Mouse (Mus musculus): ENCODE data around the gene Ralgps1. TPM values are rescaled to one million over a fixed set of nuclear protein-coding genes. Genes with fewer than 3 reads are reported as not detected.

Ralgps1 gene
- total and polyA plus RNA-seq, 3 experiments, result 0.89 to 2.6 TPM; not detected in 1

DNA sequence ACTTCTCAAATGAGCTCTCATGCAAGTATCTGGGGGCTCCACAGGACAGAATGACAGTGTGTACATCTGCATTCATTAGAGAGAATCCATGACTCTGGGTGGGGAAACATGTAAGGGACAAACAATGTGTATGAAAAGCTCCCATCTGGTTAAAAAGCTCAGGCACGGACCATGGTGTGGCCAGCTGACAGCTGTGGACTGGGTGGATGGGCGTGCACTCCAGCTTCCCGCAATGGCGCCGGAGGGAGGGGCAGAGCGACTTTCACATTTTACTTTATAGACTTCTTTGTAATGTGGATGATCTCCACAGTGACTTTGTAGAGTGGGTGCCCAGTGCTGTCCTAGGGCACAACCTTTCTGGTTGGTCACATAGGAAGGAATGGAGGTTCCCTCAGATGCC, 118.5 kb downstream of the Ralgps1 start:
- H3K9ac ChIP-seq (ENCODE audit: control insufficient read depth, low read depth, low read length, poor library complexity, severe bottlenecking), result no peak overlapping the region
- TF ChIP-seq CHD2 (IDR thresholded peaks at IDR 0.05; ENCODE audit: low read length) (no peak), TBP (IDR thresholded peaks at IDR 0.05; ENCODE audit: low read depth, low read length) (no peak), USF2 (IDR thresholded peaks at IDR 0.05; ENCODE audit: borderline replicate concordance in 1 of 2, insufficient read depth in 1 of 2, low read depth in 1 of 2, low read length in 2 of 2) (no peak), ETS1 (IDR thresholded peaks at IDR 0.05; ENCODE audit: low read depth, low read length) (no peak), RCOR1 (IDR thresholded peaks at IDR 0.05; ENCODE audit: low read depth, low read length) (no peak), MYC (IDR thresholded peaks at IDR 0.05; ENCODE audit: low read depth, low read length) (no peak), MYB (IDR thresholded peaks at IDR 0.05; ENCODE audit: low read depth, low read length) (no peak), POLR2A (IDR thresholded peaks at IDR 0.05; ENCODE audit: control insufficient read depth in 1 of 2, insufficient read depth in 1 of 2, low read depth in 1 of 2, low read length in 2 of 2, poor library complexity in 1 of 2) (no peak), MAX (IDR thresholded peaks at IDR 0.05; ENCODE audit: low read length) (no peak), TAL1 (IDR thresholded peaks at IDR 0.05; ENCODE audit: low read length) (no peak), MAFK (IDR thresholded peaks at IDR 0.05; ENCODE audit: borderline replicate concordance, low read depth, low read length) (no peak), ZNF384 (IDR thresholded peaks at IDR 0.05; ENCODE audit: low read depth, low read length) (no peak), CTCF (IDR thresholded peaks at IDR 0.05 in 2 of 3, conservative IDR thresholded peaks at IDR 0.05 in 1 of 3; ENCODE audit: control insufficient read depth in 1 of 3, insufficient read depth in 1 of 3, low read depth in 2 of 3, low read length in 3 of 3, poor library complexity in 1 of 3, severe bottlenecking in 1 of 3) (no peak), USF1 (IDR thresholded peaks at IDR 0.05; ENCODE audit: low read depth, low read length) (no peak), MEF2A (IDR thresholded peaks at IDR 0.05; ENCODE audit: extremely low read depth, insufficient replicate concordance, low read depth, low read length, poor library complexity, severe bottlenecking) (no peak), SIN3A (IDR thresholded peaks at IDR 0.05; ENCODE audit: low read length) (no peak)
- peaks cover 0 to 37% of the 10 kb centered on the region in 2 experiments; a peak in 2 of 4 replicates for H3K36me3 ChIP-seq (ENCODE audit: control insufficient read depth in 1 of 2, insufficient read depth in 2 of 2, low read length in 2 of 2)
- H3K4me3 ChIP-seq (ENCODE audit: control insufficient read depth in 1 of 2, insufficient read depth in 1 of 2, low read depth in 2 of 2, low read length in 2 of 2), result no peak overlapping the region
- no peaks in the 10 kb centered on the region for H3K27me3 ChIP-seq (ENCODE audit: control insufficient read depth in 1 of 2, insufficient read depth in 2 of 2, low read length in 2 of 2)
- DNase-seq (ENCODE audit: low read depth, low spot score), result no peak
- no peaks in the 10 kb centered on the region for H3K9me3 ChIP-seq (replicated peaks; ENCODE audit: insufficient read depth, low read length)
- H3K27ac ChIP-seq (ENCODE audit: control insufficient read depth, low read depth, low read length), result no peak overlapping the region
- H3K79me2 ChIP-seq (ENCODE audit: control insufficient read depth, insufficient read depth, low read length, poor library complexity), result no peaks in the 10 kb centered on the region; the same call in 1 of the 2 replicates
- peaks cover 14 to 43% of the 10 kb centered on the region in 2 experiments for H3K4me1 ChIP-seq (ENCODE audit: control insufficient read depth in 1 of 2, insufficient read depth in 2 of 2, low read length in 2 of 2)

DNA sequence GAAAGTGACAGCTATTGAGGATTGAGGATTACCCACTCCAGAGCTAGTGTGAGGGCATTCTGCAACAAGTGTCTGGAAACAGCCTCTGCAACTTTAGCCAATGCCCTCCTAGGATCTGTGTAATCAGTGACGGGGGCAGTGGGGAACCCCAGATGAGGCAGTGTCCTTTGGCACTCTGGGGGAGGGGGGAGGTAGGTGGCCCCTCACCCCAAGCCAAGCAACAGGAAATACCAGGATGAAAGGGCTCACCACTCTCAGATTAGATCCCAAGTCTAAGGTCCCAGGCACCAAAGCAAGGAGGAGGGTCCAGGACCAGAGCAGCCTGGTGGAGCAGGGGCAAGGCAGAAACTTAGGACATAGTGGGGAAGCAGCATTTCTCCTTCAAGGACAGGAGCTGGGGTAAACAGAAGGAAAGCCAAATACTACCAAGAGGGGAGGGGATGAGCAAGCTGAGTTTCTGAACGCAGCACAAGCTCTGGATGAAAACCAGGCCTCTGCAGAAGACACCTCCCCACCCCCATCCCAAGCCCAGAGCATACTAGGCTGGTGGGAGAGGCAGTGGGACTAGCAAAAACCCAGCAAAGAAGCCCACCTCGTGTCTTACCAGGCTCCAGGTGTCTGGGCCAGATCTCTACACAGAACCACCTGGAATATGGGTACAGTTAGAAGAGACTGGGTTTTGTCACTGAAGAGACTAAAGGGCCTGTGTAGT, 121.2 kb downstream of the Ralgps1 start:
- DNase-seq (ENCODE audit: low read depth, low spot score), result no peak
- Histone ChIP-seq H3K9me3 (replicated peaks; ENCODE audit: insufficient read depth, low read length) (no peaks in the 10 kb centered on the region), H3K79me2 (ENCODE audit: control insufficient read depth, insufficient read depth, low read length, poor library complexity) (no peaks in the 10 kb centered on the region), H3K9ac (ENCODE audit: control insufficient read depth, low read depth, low read length, poor library complexity, severe bottlenecking) (no peak overlapping the region), H3K4me1 (ENCODE audit: control insufficient read depth in 1 of 2, insufficient read depth in 2 of 2, low read length in 2 of 2) (peaks cover 0 to 19% of the 10 kb centered on the region in 2 experiments), H3K4me3 (ENCODE audit: control insufficient read depth in 1 of 2, insufficient read depth in 1 of 2, low read depth in 2 of 2, low read length in 2 of 2) (no peak overlapping the region), H3K27me3 (ENCODE audit: control insufficient read depth in 1 of 2, insufficient read depth in 2 of 2, low read length in 2 of 2) (no peaks in the 10 kb centered on the region), H3K27ac (ENCODE audit: control insufficient read depth, low read depth, low read length) (no peak overlapping the region), H3K36me3 (ENCODE audit: control insufficient read depth in 1 of 2, insufficient read depth in 2 of 2, low read length in 2 of 2) (peaks cover 0 to 14% of the 10 kb centered on the region in 2 experiments; a peak in 2 of 4 replicates)
- TF ChIP-seq NRF1 (IDR thresholded peaks at IDR 0.05; ENCODE audit: insufficient read depth, low read depth, low read length, poor library complexity, severe bottlenecking) (no peak), KAT2A (conservative IDR thresholded peaks at IDR 0.05; ENCODE audit: low read depth, low read length) (no peak), ZKSCAN1 (IDR thresholded peaks at IDR 0.05; ENCODE audit: low read depth, low read length) (no peak), EP300 (IDR thresholded peaks at IDR 0.05; ENCODE audit: low read depth in 1 of 2, low read length in 2 of 2) (no peak), RAD21 (IDR thresholded peaks at IDR 0.05; ENCODE audit: low read depth, low read length) (no peak), USF1 (IDR thresholded peaks at IDR 0.05; ENCODE audit: low read depth, low read length) (no peak), POLR2A (IDR thresholded peaks at IDR 0.05; ENCODE audit: control insufficient read depth in 1 of 2, insufficient read depth in 1 of 2, low read depth in 1 of 2, low read length in 2 of 2, poor library complexity in 1 of 2) (no peak), SMC3 (IDR thresholded peaks at IDR 0.05; ENCODE audit: low read depth, low read length) (no peak), GABPA (IDR thresholded peaks at IDR 0.05; ENCODE audit: low read depth, low read length) (no peak)

Measured in MEL (cell line).